Mouse (Mus musculus): ENCODE data around the gene Ramp3.

DNA sequence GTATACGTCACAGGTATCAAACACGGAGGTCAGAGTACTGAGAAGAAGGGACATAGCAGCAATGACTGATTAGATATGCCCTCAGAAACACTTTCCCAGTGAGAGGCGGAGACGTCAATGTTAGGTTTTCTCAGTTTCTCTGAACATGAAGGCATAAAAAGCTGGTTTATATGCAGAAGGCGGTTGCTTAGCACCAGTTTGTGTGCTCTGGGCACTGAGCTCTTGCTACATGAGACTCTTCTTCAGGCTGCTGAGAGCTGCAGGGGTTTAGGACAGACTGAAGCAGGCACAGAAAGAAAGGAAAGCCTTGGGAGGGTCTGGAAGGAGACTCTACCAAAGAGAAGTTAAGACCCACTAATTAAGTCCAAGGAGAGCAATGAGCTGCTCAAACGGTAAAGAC lies 34.0 kb downstream of the Ramp3 start:
- no peak for TF ChIP-seq POLR2A (IDR thresholded peaks at IDR 0.05; ENCODE audit: insufficient read length, low read depth)
- no peak for TF ChIP-seq USF1 (IDR thresholded peaks at IDR 0.05; ENCODE audit: low read depth)
- no peak for TF ChIP-seq SRF (IDR thresholded peaks at IDR 0.05; ENCODE audit: control insufficient read depth, insufficient read length, low read depth)
